In genomic region chr9:109167316-109167715, GRCm38 (mm10) we compare ENCODE assay signal across 9 mouse cellular contexts.
"Had no signal": no experiment of that assay in that cellular context is flagged by ENCODE, and none has a peak within 500 bp of the region (broad histone marks: within the 10 kb centered on the region; RNA-seq: fewer than 3 reads in every experiment).

No protein-coding gene starts in this region.

- DNase-seq: liver, embryonic 13.5 days; liver, postnatal 0 days; lung, adult 2 months; lung, postnatal 14 days; lung, postnatal 36 days; right cerebral cortex, adult 18-20 months; right cerebral cortex, postnatal 25 days; thymus, adult 2 months; thymus, postnatal 36 days had no signal
